Mouse (Mus musculus): ENCODE results near the gene Col9a2.

DNA sequence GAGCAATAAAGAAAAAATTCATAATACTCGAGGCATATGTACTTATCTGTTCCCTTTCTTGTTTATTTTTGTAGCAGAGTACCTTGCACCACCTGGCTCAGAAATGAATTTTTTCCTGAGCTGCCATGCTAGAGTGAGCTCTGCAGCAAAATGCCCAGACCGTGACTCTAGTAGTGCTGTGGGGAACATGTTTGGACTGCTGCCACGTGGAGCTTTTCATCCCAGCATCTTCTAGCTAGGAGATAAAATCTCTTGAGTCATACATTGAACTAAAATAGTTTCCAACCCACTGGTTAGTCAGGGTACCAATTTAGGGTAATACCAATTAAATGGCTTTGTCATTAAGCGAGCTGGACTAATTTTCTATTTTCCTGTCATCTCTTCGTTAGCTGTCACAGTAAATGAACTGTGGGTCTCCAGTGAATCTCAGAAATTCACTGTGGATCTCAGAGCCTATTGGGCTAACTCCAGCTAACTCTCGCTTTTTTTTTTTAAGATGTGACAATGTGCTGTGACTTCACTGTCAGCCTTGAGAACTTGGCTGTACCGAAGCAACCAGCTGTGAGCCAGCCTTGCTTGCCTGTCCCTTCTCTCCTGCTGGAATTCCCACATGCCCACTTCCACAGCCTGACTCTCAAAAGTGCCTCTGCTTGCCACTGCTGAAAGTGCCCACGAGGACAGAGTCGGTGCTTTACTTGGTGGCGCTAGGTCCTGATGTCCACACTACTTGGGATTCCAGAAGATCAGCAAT, 19.0 kb upstream of the Col9a2 start:
- no peak for TF ChIP-seq CTCF (IDR thresholded peaks at IDR 0.05; ENCODE audit: insufficient read depth, low read length)
- no peak for TF ChIP-seq POLR2A (IDR thresholded peaks at IDR 0.05; ENCODE audit: borderline replicate concordance, extremely low read depth, low read depth, low read length)
